Mouse (Mus musculus) layer of hippocampus, adult 9-11 months (tissue): ENCODE measurements at regions not wholly inside any gene's neighbourhood (a gene's known extent, or its start where the extent isn't known, plus 50 kb on each side); places are given as distances from the start of the nearest gene placed in this dataset.
A peak's percentile ranks its signal among the peaks of the same experiment; 100 is the strongest.

Experiments used
- DNase-seq: peaks from one replicate; pipeline ENCODE4 v3.0.0; 2022

DNA sequence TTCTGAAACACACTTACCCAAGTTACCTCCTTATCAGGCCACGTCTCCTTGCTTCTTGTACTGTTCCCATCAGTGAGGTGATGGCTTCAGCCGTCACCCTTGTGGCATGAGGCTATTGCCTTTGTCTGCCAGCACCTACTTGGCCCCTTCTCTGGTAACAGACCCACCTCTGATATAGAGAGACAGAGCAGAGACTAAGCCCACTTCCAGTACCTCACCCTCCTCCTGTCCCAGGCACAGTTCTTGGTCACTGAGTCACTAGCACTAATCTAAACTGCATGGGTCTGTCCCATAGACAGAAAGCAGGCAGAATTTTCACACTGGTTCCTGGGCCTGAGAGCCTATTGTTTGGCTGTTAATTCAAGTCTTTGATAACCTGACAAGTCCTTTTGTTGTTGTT lies 370.3 kb downstream of the Mllt3 start:
- no peak for DNase-seq

DNA sequence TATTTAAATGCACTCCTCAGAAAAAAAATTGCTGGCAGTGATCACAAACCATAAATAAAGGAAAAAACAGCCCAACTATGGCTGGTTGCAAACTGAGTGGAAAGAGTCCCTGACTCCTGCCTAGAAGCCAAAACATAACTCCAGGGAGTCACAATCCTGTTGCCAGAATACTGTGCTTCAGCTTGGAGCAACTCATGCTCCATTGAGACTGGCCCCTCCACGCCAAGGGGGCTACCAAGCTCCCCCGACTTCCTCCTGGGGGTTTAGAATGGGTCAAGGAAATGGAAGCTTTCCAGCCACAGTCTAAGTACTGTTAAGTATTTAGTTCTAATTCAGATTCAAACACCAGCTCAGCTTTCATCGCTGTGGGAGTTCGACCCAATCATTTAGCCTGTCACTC lies 374.8 kb downstream of the Mllt3 start:
- DNase-seq = no peak

DNA sequence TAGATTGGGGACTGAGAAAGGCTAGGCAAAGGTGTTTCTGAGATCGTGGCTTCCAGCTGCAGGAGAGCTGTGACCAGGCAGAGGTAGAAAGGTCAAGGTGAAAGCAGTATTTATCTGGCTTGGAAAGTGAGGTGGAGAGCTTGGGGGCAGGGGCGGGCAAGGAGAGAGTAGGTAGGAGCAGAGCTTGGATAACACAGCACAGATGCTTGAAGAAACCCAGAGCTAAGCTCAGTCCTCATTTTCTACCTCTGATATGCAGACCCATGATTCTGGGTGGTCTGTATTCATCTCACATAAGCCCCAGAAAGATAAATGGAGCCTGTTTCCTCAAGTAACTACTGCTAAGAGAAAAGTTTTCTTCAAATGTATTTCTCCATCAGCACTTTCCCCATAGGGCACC lies 375.3 kb downstream of the Mllt3 start:
- DNase-seq = no peak

DNA sequence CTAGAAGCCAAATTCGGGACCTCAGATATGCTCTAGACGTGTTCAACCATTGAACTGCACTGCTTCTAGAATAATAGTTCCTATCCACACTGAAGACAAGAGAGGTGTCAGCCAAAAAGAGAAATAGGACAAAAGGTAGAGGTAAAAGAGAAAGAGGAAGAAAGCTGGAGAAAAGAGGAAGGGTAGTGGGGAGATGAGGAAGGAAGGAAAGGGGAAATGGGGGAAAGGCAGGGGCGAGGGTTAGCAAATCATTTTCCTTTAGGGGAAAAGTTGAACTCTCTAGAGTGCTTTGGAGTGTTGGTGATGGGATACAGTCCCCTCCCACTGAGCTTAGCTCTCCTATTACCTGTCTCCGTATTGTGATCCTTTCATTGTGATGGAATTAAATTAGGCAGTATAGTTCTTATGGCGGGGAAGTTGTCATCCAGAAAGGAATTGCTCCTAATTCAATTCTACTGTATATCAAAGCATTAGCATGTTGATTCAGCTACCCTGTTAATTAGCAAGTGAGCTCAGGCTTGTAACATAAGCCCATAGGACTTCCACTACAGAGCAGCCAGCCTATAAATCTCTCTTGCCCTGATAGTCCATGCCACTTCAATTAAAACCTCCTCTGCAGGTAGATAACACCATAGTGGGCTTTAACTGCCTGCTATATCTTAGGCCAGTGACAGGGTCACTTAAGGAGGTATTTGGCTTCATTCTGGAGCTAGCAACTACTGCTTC lies 379.6 kb downstream of the Mllt3 start:
- DNase-seq = no peak

GRCm38 (mm10) chr4:87652314-87652934 lies 380.7 kb downstream of the Mllt3 start:
- no peak for DNase-seq

DNA sequence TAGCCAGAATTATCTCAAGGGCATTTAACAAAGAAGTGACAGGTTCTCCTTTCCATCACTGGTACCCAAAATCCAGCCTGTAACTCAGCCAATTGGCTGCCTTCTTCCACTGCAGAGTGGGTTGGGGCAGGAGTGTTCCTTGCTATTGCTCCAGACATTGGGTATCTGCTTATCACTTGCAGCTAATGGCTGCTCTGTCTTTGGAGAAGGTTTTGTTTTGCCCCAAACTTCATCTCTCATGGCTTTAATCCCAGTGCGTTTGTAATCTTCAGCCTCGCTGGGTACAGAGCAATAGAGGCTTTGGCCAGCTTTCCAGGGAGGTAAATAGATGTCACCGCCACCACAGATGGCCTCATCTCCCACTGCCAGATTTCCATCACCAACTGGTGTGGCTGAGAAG lies 381.9 kb downstream of the Mllt3 start:
- DNase-seq = no peak

DNA sequence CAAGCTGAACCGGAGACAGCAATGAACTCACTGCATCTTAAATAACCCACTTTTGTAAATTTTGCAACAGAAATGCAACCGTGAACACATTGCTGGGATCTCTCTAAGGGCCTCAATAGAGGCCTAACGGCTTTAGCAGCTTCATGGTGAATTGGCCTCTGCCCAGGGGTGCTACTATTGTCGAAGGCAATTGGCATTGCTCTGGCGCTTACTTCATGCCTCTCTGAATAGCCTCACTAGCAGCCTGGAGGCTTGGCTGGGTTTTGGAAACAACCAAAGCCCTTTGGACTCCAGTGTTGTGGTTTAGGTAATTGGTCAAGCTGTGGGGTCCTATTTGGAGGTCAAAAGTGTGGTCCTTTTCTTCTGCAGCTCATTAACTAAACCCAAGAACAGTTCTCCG lies 382.3 kb downstream of the Mllt3 start:
- DNase-seq = peak; percentile 22

GRCm38 (mm10) chr4:87650393-87650792 lies 382.8 kb downstream of the Mllt3 start:
- no peak for DNase-seq

GRCm38 (mm10) chr4:87648919-87649318 lies 384.2 kb downstream of the Mllt3 start:
- no peak for DNase-seq

- no peak for DNase-seq
Measured at GRCm38 (mm10) chr4:87647932-87648911, 384.9 kb downstream of the Mllt3 start.

- DNase-seq = no peak
Measured at GRCm38 (mm10) chr4:87642002-87642401, 391.2 kb downstream of the Mllt3 start.

GRCm38 (mm10) chr4:87641551-87641950 lies 391.6 kb downstream of the Mllt3 start:
- no peak for DNase-seq

- DNase-seq = no peak
Measured at GRCm38 (mm10) chr4:87638380-87638646, 394.9 kb downstream of the Mllt3 start.

DNA sequence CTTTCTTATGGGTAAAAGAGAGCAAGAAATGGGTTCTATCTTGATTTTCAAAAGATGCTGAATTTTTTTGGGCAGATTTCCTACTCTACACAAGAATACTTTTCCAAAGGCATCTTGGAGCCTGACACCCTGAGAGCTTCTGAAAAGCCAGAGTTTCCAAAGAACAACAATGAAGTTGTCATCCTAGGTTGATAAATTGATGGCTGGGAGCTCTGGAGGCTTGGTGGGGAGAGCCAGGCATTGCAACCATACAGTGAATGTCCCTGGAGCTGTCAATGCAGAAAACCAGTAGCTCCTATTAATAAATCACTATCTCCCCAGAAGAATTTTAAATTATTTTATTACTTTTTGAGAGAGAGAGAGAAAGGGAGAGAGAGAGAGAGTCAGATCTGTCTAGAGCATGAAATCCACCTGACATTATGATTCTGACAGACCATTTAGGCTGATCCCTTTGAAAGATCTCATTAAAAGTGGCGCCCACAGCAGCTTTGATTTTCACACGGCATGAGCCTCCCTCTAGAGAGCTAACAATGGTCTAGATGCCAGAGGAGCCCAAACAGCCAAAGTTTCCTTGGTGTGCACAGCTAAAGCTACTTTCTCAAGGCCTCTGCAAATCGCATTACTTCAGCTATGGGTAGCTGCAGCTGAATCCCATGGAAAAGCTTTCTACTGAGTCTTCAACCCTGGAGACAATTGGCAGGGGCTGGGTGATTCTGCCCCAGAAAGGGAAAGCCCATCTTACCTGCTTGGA lies 395.4 kb downstream of the Mllt3 start:
- no peak for DNase-seq

GRCm38 (mm10) chr4:87611116-87611515 lies 380.8 kb upstream of the Slc24a2 start:
- no peak for DNase-seq

GRCm38 (mm10) chr4:87593644-87594043 lies 363.4 kb upstream of the Slc24a2 start:
- DNase-seq = no peak

- DNase-seq = no peak
Measured at GRCm38 (mm10) chr4:87590797-87591196, 360.5 kb upstream of the Slc24a2 start.

DNA sequence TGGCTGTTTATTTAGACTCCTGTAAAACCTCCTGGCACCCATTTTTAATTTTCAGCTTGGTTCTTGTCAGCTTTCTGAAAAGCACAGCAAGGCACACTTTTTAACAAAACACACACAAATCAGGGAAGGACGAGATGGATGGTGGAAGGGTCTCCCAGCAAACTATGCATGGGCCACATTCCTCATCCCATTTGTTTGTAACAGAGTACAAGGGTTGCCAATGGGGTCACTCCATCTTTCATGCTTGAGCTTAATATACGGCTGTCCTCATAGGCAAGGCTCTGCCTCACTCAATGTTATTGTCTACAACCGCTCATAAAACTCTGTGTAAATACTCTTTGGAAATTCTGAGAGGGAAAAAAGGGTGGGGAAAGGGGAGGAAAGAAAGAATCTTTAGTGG lies 347.9 kb upstream of the Slc24a2 start:
- no peak for DNase-seq

DNA sequence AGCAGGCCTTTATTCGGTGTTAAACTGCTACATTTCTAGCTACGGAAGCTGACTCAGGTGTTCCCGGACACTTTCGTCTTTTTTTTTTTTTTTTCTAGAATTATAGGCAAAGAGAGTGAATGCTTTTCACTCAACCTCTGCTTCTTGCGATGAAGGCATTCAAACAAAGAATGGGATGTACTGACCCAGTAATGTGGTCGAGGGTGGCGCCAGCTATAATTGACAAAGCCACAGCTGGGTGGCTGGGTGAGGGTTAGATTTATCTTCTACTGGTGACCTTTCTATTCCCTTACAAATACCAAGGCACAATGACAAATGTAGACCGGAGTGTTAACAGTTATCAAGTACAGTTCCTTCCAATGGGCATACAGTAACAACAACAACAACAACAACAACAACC lies 340.7 kb upstream of the Slc24a2 start:
- DNase-seq = no peak

GRCm38 (mm10) chr4:87570470-87570891 lies 340.2 kb upstream of the Slc24a2 start:
- peak; percentile 49 for DNase-seq

DNA sequence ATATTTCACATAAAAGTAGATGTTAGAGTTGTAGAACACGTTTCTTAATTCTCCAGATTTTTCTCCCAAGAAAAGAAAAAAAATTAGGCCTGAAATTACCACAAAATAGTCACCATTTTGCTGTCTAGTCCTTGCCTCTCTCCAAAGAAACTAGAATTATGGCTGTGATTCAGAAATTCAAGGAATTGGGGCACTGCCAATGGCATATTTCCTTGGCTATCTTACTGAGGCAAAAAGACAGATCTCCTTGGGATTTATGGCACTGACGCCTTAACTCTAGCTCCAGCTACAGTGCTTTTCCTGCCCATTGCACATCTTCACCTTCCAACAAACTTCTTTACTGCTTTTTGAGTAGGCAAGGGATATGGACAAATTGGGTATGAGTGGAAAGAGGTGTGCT lies 336.3 kb upstream of the Slc24a2 start:
- DNase-seq = no peak

GRCm38 (mm10) chr4:87554912-87555311 lies 324.6 kb upstream of the Slc24a2 start:
- no peak for DNase-seq
